Comparison of ENCODE assay signal across 10 mouse cellular contexts in genomic region chr16:95750211-95750629, GRCm38 (mm10). TPM values are rescaled to one million over a fixed set of nuclear protein-coding genes. Genes with fewer than 3 reads are reported as not detected.
A peak's percentile ranks its signal among the peaks of the same experiment; 100 is the strongest.
DNase-seq lines count a peak whose midpoint lies in the region; ATAC-seq and TF ChIP-seq lines count a peak whose summit lies in the region.
"Had no signal": no experiment of that assay in that cellular context is flagged by ENCODE, and none has a peak within 500 bp of the region (broad histone marks: within the 10 kb centered on the region; RNA-seq: fewer than 3 reads in every experiment).

No protein-coding gene starts in this region.

- H3K9me3 ChIP-seq in kidney, embryonic 14.5 days (ENCODE audit: control insufficient read depth, low read length) = no peaks in the 10 kb centered on the region
- no peaks in the 10 kb centered on the region for H3K9me3 ChIP-seq in limb, embryonic 10.5 days (replicated peaks)
- no peaks in the 10 kb centered on the region for H3K9me3 ChIP-seq in midbrain, postnatal 0 days (ENCODE audit: low read length)
- H3K9me3 ChIP-seq: limb, embryonic 13.5 days; neural tube, embryonic 15.5 days had no signal

- no peaks in the 10 kb centered on the region for H3K27me3 ChIP-seq in kidney, embryonic 14.5 days (ENCODE audit: control insufficient read depth, insufficient read depth, low read length)
- H3K27me3 ChIP-seq in limb, embryonic 10.5 days (ENCODE audit: low read depth, poor library complexity, severe bottlenecking) = no peaks in the 10 kb centered on the region
- no peaks in the 10 kb centered on the region for H3K27me3 ChIP-seq in midbrain, postnatal 0 days (ENCODE audit: insufficient read depth, low read length)
- H3K27me3 ChIP-seq: limb, embryonic 13.5 days; neural tube, embryonic 15.5 days had no signal

- no peak for ATAC-seq in kidney, embryonic 14.5 days (ENCODE audit: low FRiP score, low TSS enrichment)
- ATAC-seq in midbrain, postnatal 0 days (ENCODE audit: low FRiP score) = no peak

- no peak overlapping the region for H3K27ac ChIP-seq in kidney, embryonic 14.5 days (ENCODE audit: low read depth, low read length)
- peak overlapping the region; percentile 92 for H3K27ac ChIP-seq in embryonic fibroblast, embryonic 13.5 days (ENCODE audit: insufficient read depth, low read length)
- 0 out of 2 replicates have a peak overlapping the region, but pooled peaks have one; percentile 31 for H3K27ac ChIP-seq in limb, embryonic 10.5 days
- no peak overlapping the region for H3K27ac ChIP-seq in midbrain, postnatal 0 days (ENCODE audit: low read depth, low read length)
- H3K27ac ChIP-seq: limb, embryonic 13.5 days; neural tube, embryonic 15.5 days had no signal

- 84% methylated on average over 6 of the region's 6 CpGs for WGBS in kidney, embryonic 14.5 days
- WGBS in limb, embryonic 10.5 days = 93% methylated on average over 6 of the region's 6 CpGs
- 95% methylated on average over 6 of the region's 6 CpGs for WGBS in midbrain, postnatal 0 days

- TF ChIP-seq POLR2A in embryonic fibroblast, embryonic 13.5 days (IDR thresholded peaks at IDR 0.05; ENCODE audit: low read depth, low read length) = no peak

- H3K9ac ChIP-seq in kidney, embryonic 14.5 days (ENCODE audit: low read depth, low read length) = no peak overlapping the region
- no peak overlapping the region for H3K9ac ChIP-seq in midbrain, postnatal 0 days (replicated peaks; ENCODE audit: low read length, poor library complexity, severe bottlenecking)
- H3K9ac ChIP-seq: limb, embryonic 13.5 days; neural tube, embryonic 15.5 days had no signal

- DNase-seq in kidney, adult 8-10 months = peak; percentile 25 to 32
- no peak for DNase-seq in limb, embryonic 10.5 days (ENCODE audit: low spot score)
- peak; percentile 72 to 78 for DNase-seq in thymus, postnatal 10 days (ENCODE audit: low spot score in 2 of 2)
- no peak for DNase-seq in midbrain, postnatal 0 days (ENCODE audit: low spot score)
- DNase-seq in cerebellum, adult 11 months = no peak
- no peak for DNase-seq in urinary bladder, postnatal 36 days (ENCODE audit: low spot score in 2 of 2)

- H3K4me2 ChIP-seq in kidney, embryonic 14.5 days (replicated peaks; ENCODE audit: low read depth, low read length) = no peak overlapping the region
- H3K4me2 ChIP-seq in midbrain, postnatal 0 days (ENCODE audit: low read depth, low read length, poor library complexity, severe bottlenecking) = no peak overlapping the region
- H3K4me2 ChIP-seq: limb, embryonic 13.5 days; neural tube, embryonic 15.5 days had no signal

- H3K4me1 ChIP-seq in kidney, embryonic 14.5 days (ENCODE audit: control insufficient read depth, insufficient read depth, low read length) = peaks cover 8% of the 10 kb centered on the region
- H3K4me1 ChIP-seq in embryonic fibroblast, embryonic 13.5 days (ENCODE audit: control insufficient read depth, insufficient read depth, low read length) = peaks cover 15% of the 10 kb centered on the region
- peaks cover 24% of the 10 kb centered on the region for H3K4me1 ChIP-seq in limb, embryonic 10.5 days
- 0 out of 2 replicates have a peak, but pooled peaks cover 2% of the 10 kb centered on the region for H3K4me1 ChIP-seq in midbrain, postnatal 0 days (ENCODE audit: insufficient read depth, low read length)
- H3K4me1 ChIP-seq: neural tube, embryonic 15.5 days had no signal

- H3K36me3 ChIP-seq in kidney, embryonic 14.5 days (ENCODE audit: control insufficient read depth, insufficient read depth, low read length) = no peaks in the 10 kb centered on the region
- no peaks in the 10 kb centered on the region for H3K36me3 ChIP-seq in limb, embryonic 10.5 days
- no peaks in the 10 kb centered on the region for H3K36me3 ChIP-seq in midbrain, postnatal 0 days (ENCODE audit: insufficient read depth, low read length)
- H3K36me3 ChIP-seq: limb, embryonic 13.5 days; neural tube, embryonic 15.5 days had no signal

- no peak for TF ChIP-seq CTCF in embryonic fibroblast, embryonic 13.5 days (IDR thresholded peaks at IDR 0.05; ENCODE audit: borderline replicate concordance, insufficient read depth, low read length)
- no peak for TF ChIP-seq CTCF in midbrain, postnatal 0 days (IDR thresholded peaks at IDR 0.05)

- H3K4me3 ChIP-seq in kidney, embryonic 14.5 days (ENCODE audit: low read length) = no peak overlapping the region
- H3K4me3 ChIP-seq in embryonic fibroblast, embryonic 13.5 days (ENCODE audit: insufficient read depth, low read length) = no peak overlapping the region
- H3K4me3 ChIP-seq in limb, embryonic 10.5 days = no peak overlapping the region
- H3K4me3 ChIP-seq in midbrain, postnatal 0 days (ENCODE audit: low read depth, low read length) = no peak overlapping the region
- H3K4me3 ChIP-seq: limb, embryonic 13.5 days; neural tube, embryonic 15.5 days had no signal

RNA-seq across cellular contexts. Expression of gene Ets2, which starts 48.3 kb away (rescaled TPM):
- polyA plus RNA-seq in kidney, embryonic 14.5 days (2014; fragmentation: Nextera tagmentation; extraction: Ambion mirVana) = 30.3 and 46.5 TPM in 2 replicates
- polyA plus RNA-seq in embryonic fibroblast, embryonic 13.5 days (2011; ENCODE audit: insufficient read length, low read depth, missing spikeins) = 39.9 and 65.7 TPM in 2 replicates
- polyA plus RNA-seq in limb, embryonic 10.5 days (2016; fragmentation: Nextera tagmentation; extraction: Ambion mirVana) = 110 and 119 TPM in 2 replicates
- 19.0 and 21.9 TPM in 2 replicates for total RNA-seq in midbrain, postnatal 0 days (2014; rRNA removed)
- 15.9 and 16.5 TPM in 2 replicates for polyA plus RNA-seq in midbrain, postnatal 0 days (2015; fragmentation: Nextera tagmentation; extraction: Ambion mirVana)

Comparison
In these comparisons a context has a peak if more than half of its experiments do, and no peak if none do; other contexts are left out.
1. DNase-seq: peak in kidney, adult 8-10 months (2 of 2) and thymus, postnatal 10 days (2 of 2); none in limb, embryonic 10.5 days (single experiment), midbrain, postnatal 0 days (single experiment), cerebellum, adult 11 months (single experiment) and urinary bladder, postnatal 36 days (0 of 2).
2. H3K27ac ChIP-seq: peak in embryonic fibroblast, embryonic 13.5 days (single experiment) and limb, embryonic 10.5 days (single experiment); none in kidney, embryonic 14.5 days (single experiment) and midbrain, postnatal 0 days (single experiment).